Mouse (Mus musculus) spleen, embryonic (tissue): ENCODE results near the gene Cep128.

Source experiments
- CTCF ChIA-PET: fragments of 350-600 bp; sonication (Branson Sonifier 250); formaldehyde crosslinking; loops from one replicate; lab custom pipeline; 2022; lab: Charles Lee

The Cep128 gene

GRCm38 (mm10) chr12:91307733-91308132 lies 76.5 kb downstream of the Cep128 start:
- CTCF ChIA-PET = no interaction called here

- CTCF ChIA-PET = no interaction called here
Observed at GRCm38 (mm10) chr12:91305769-91306168, 78.4 kb downstream of the Cep128 start.

- CTCF ChIA-PET = no interaction called here
Observed at GRCm38 (mm10) chr12:91305038-91305437, 79.2 kb downstream of the Cep128 start.

- CTCF ChIA-PET = no interaction called here
Observed at GRCm38 (mm10) chr12:91298700-91299099, 85.5 kb downstream of the Cep128 start.

GRCm38 (mm10) chr12:91295870-91296269 lies 88.3 kb downstream of the Cep128 start:
- CTCF ChIA-PET = no interaction called here

- CTCF ChIA-PET = no interaction called here
Observed at GRCm38 (mm10) chr12:91295436-91295835, 88.8 kb downstream of the Cep128 start.

- CTCF ChIA-PET = no interaction called here
Observed at GRCm38 (mm10) chr12:91273936-91274335, 110.3 kb downstream of the Cep128 start.

GRCm38 (mm10) chr12:91269634-91270033 lies 114.6 kb downstream of the Cep128 start:
- CTCF ChIA-PET = no interaction called here

- CTCF ChIA-PET = no interaction called here
Observed at GRCm38 (mm10) chr12:91268974-91269373, 115.2 kb downstream of the Cep128 start.

GRCm38 (mm10) chr12:91266014-91266413 lies 118.2 kb downstream of the Cep128 start:
- CTCF ChIA-PET = no interaction called here

- CTCF ChIA-PET = no interaction called here
Observed at GRCm38 (mm10) chr12:91265462-91265861, 118.7 kb downstream of the Cep128 start.

- CTCF ChIA-PET = no interaction called here
Observed at GRCm38 (mm10) chr12:91264828-91265355, 119.3 kb downstream of the Cep128 start.

GRCm38 (mm10) chr12:91263705-91264104 lies 120.5 kb downstream of the Cep128 start:
- CTCF ChIA-PET = no interaction called here

- CTCF ChIA-PET = no interaction called here
Observed at GRCm38 (mm10) chr12:91262801-91263200, 121.4 kb downstream of the Cep128 start.

- CTCF ChIA-PET = no interaction called here
Observed at GRCm38 (mm10) chr12:91256334-91256733, 127.9 kb downstream of the Cep128 start.

- CTCF ChIA-PET = no interaction called here
Observed at GRCm38 (mm10) chr12:91254831-91255230, 129.4 kb downstream of the Cep128 start.

GRCm38 (mm10) chr12:91220609-91221008 lies 163.6 kb downstream of the Cep128 start:
- CTCF ChIA-PET = no interaction called here

GRCm38 (mm10) chr12:91205550-91205949 lies 178.7 kb downstream of the Cep128 start:
- CTCF ChIA-PET = no interaction called here

GRCm38 (mm10) chr12:91204330-91204729 lies 179.9 kb downstream of the Cep128 start:
- CTCF ChIA-PET = interaction anchor here (0.7 kb wide), 1 partner anchor 22 kb away, joined by 4 read pairs; no protein-coding TSS in a partner anchor

GRCm38 (mm10) chr12:91202496-91202895 lies 181.7 kb downstream of the Cep128 start:
- CTCF ChIA-PET = no interaction called here

GRCm38 (mm10) chr12:91189111-91189510 lies 195.1 kb downstream of the Cep128 start:
- CTCF ChIA-PET = no interaction called here

GRCm38 (mm10) chr12:91185564-91185963 lies 198.6 kb downstream of the Cep128 start:
- CTCF ChIA-PET = no interaction called here

- CTCF ChIA-PET = interaction anchor here (0.8 kb wide), 1 partner anchor 12 kb away, joined by 3 read pairs; no protein-coding TSS in a partner anchor
Observed at GRCm38 (mm10) chr12:91184616-91185015, 199.6 kb downstream of the Cep128 start.

GRCm38 (mm10) chr12:91183928-91184327 lies 200.3 kb downstream of the Cep128 start:
- CTCF ChIA-PET = interaction anchor here (0.6 to 0.8 kb wide), 2 partner anchors 13 to 92 kb away, joined by 3 read pairs; no protein-coding TSS in a partner anchor
